Mouse (Mus musculus): Measurements from ENCODE around the gene Echdc1. TPM values are rescaled to one million over a fixed set of nuclear protein-coding genes. Genes with fewer than 3 reads are reported as not detected.
"Not testable (repeated sequence)": the region's sequence is repeated elsewhere in the genome, so short reads cannot be mapped to it uniquely, and the experiment has no call there.

The Echdc1 gene
- polyA plus RNA-seq, 1 experiment, result 35.7 TPM

- Histone ChIP-seq H3K27me3 (ENCODE audit: control insufficient read depth, insufficient read depth, low read length) (no peaks in the 10 kb centered on the region), H3K27ac (ENCODE audit: insufficient read depth, low read length) (peak overlapping the region; percentile 95), H3K4me3 (replicated peaks; ENCODE audit: insufficient read depth, low read depth, low read length) (peak overlapping the region; percentile 97), H3K4me1 (ENCODE audit: control insufficient read depth, insufficient read depth, low read length) (peaks cover under 1% of the 10 kb centered on the region; the same call in 1 of the 2 replicates)
- TF ChIP-seq POLR2A (IDR thresholded peaks at IDR 0.05; ENCODE audit: borderline replicate concordance, insufficient read depth, low read length) (peak; percentile 98), CTCF (IDR thresholded peaks at IDR 0.05; ENCODE audit: borderline replicate concordance, insufficient read depth, low read depth, low read length) (no peak)
- DNase-seq, result peak; percentile 91 to 95
- under 1% methylated on average over 94 of the region's 100 CpGs for WGBS
Observed at GRCm38 (mm10) chr10:29361464-29362196, 48.7 kb downstream of the Echdc1 start.

GRCm38 (mm10) chr10:29362197-29362900 is 49.4 kb downstream of the Echdc1 start, which contains the start of gene Rnf146:
Rnf146 (minus strand) TSS chr10:29362442.
- TF ChIP-seq CTCF (IDR thresholded peaks at IDR 0.05; ENCODE audit: borderline replicate concordance, insufficient read depth, low read depth, low read length) (no peak), POLR2A (IDR thresholded peaks at IDR 0.05; ENCODE audit: borderline replicate concordance, insufficient read depth, low read length) (no peak)
- H3K27me3 ChIP-seq (ENCODE audit: control insufficient read depth, insufficient read depth, low read length), result no peaks in the 10 kb centered on the region
- no peaks in the 10 kb centered on the region for H3K4me1 ChIP-seq (ENCODE audit: control insufficient read depth, insufficient read depth, low read length)
- 5% methylated on average over 15 of the region's 15 CpGs for WGBS
- no peak for DNase-seq
- H3K27ac ChIP-seq (ENCODE audit: insufficient read depth, low read length), result peak within 1 kb of the TSS; percentile 95
- peak within 1 kb of the TSS; percentile 97 for H3K4me3 ChIP-seq (replicated peaks; ENCODE audit: insufficient read depth, low read depth, low read length)

DNA sequence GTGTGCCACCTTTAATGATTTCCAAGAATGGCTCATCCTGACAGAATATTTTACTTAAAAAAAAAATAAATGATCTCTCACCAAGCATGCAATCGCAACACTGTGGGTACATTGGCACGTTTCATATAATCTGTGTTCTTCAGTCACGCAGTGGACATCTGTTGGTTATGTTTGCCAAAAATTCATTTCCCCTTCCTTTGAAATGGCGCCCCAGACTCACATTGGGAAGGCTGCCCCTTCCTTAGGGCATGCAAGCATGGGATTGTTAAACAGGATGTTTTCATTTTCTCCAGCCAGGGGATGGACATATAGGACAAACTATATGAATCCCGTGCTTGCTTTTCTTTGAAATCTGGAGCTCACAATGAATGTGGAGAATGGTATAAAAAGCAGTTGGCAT is 61.1 kb downstream of the Echdc1 start:
- 17% methylated on average over 5 of the region's 5 CpGs for WGBS
- TF ChIP-seq CTCF (IDR thresholded peaks at IDR 0.05; ENCODE audit: borderline replicate concordance, insufficient read depth, low read depth, low read length) (no peak), POLR2A (IDR thresholded peaks at IDR 0.05; ENCODE audit: borderline replicate concordance, insufficient read depth, low read length) (no peak)
- H3K27me3 ChIP-seq (ENCODE audit: control insufficient read depth, insufficient read depth, low read length), result no peaks in the 10 kb centered on the region
- H3K27ac ChIP-seq (ENCODE audit: insufficient read depth, low read length), result no peak overlapping the region
- no peaks in the 10 kb centered on the region for H3K4me1 ChIP-seq (ENCODE audit: control insufficient read depth, insufficient read depth, low read length)
- no peak for DNase-seq
- H3K4me3 ChIP-seq (replicated peaks; ENCODE audit: insufficient read depth, low read depth, low read length), result no peak overlapping the region

GRCm38 (mm10) chr10:29381558-29381957 is 68.6 kb downstream of the Echdc1 start:
- Histone ChIP-seq H3K4me3 (replicated peaks; ENCODE audit: insufficient read depth, low read depth, low read length) (no peak overlapping the region), H3K4me1 (ENCODE audit: control insufficient read depth, insufficient read depth, low read length) (no peaks in the 10 kb centered on the region), H3K27ac (ENCODE audit: insufficient read depth, low read length) (no peak overlapping the region), H3K27me3 (ENCODE audit: control insufficient read depth, insufficient read depth, low read length) (no peaks in the 10 kb centered on the region)
- DNase-seq, result no peak
- no peak for TF ChIP-seq POLR2A (IDR thresholded peaks at IDR 0.05; ENCODE audit: borderline replicate concordance, insufficient read depth, low read length)
- no peak for TF ChIP-seq CTCF (IDR thresholded peaks at IDR 0.05; ENCODE audit: borderline replicate concordance, insufficient read depth, low read depth, low read length)
- whole genome bisulfite sequencing, result 87% methylated on average over 2 of the region's 2 CpGs

GRCm38 (mm10) chr10:29394890-29395289 is 81.9 kb downstream of the Echdc1 start:
- H3K4me3 ChIP-seq (replicated peaks; ENCODE audit: insufficient read depth, low read depth, low read length); H3K27ac ChIP-seq (ENCODE audit: insufficient read depth, low read length); DNase-seq; H3K27me3 ChIP-seq (ENCODE audit: control insufficient read depth, insufficient read depth, low read length); H3K4me1 ChIP-seq (ENCODE audit: control insufficient read depth, insufficient read depth, low read length): not testable (repeated sequence)
- WGBS, result 79% methylated on average over 2 of the region's 2 CpGs

Other genes with a start within 250 kb of the Echdc1 start
- gene Soga3, start 169.3 kb upstream of the Echdc1 start, polyA plus RNA-seq (2012; rRNA removed), result 37.3 and 40.1 TPM in 2 replicates
- gene Gm49353, start 114.2 kb upstream of the Echdc1 start, polyA plus RNA-seq (2012; rRNA removed), result 6.9 and 7.5 TPM in 2 replicates
- gene 9330159F19Rik, start 101.6 kb upstream of the Echdc1 start, polyA plus RNA-seq (2012; rRNA removed), result 37.2 and 39.0 TPM in 2 replicates
- gene Rnf146, start 49.3 kb downstream of the Echdc1 start, polyA plus RNA-seq (2012; rRNA removed), result 92.6 and 108 TPM in 2 replicates
- 2.3 and 2.7 TPM in 2 replicates for gene Rspo3, start 222.7 kb downstream of the Echdc1 start, polyA plus RNA-seq (2012; rRNA removed)

Measured in cerebellum, adult 2 months (tissue).